Mouse (Mus musculus) activated CD4-positive, CD25-positive, alpha-beta regulatory T cell, adult 4 months (primary cell): Measurements from ENCODE around the gene Fam169b. TPM values are rescaled to one million over a fixed set of nuclear protein-coding genes. Genes with fewer than 3 reads are reported as not detected.

Experiments
- polyA plus RNA-seq, 2 experiments: library from polyadenylated mRNA; unstranded; fragments of 100-300 nt; shearing (Covaris generic); gene quantifications; one replicate each; pipeline ENCODE4 v1.2.1; 2017

The Fam169b gene
- polyA plus RNA-seq, 2 experiments from 2014 or later = 85.3 to 95.2 TPM

Other genes starting within 250 kb of the Fam169b start
- 1 to 10 TPM; 3.6 to 4.4 TPM for gene Pgpep1l, start 9.6 kb upstream of the Fam169b start, polyA plus RNA-seq